ENCODE assay signal across 8 mouse cellular contexts in genomic region chr9:51764041-51764875, GRCm38 (mm10). TPM values are rescaled to one million over a fixed set of nuclear protein-coding genes. Genes with fewer than 3 reads are reported as not detected.
DNase-seq lines count a peak whose midpoint lies in the region; ATAC-seq and TF ChIP-seq lines count a peak whose summit lies in the region.

No protein-coding gene starts in this region.

- peak; percentile 55 for ATAC-seq in hindbrain, embryonic 13.5 days (ENCODE audit: low FRiP score)
- ATAC-seq in limb, embryonic 14.5 days (ENCODE audit: low FRiP score, low read depth): no peak
- no peak for ATAC-seq in neural tube, embryonic 12.5 days (ENCODE audit: low FRiP score, low read depth)

- peak; percentile 61 for DNase-seq in embryo, embryonic 10.5 days (ENCODE audit: low spot score)
- no peak for DNase-seq in embryo, embryonic 11 days
- DNase-seq in urinary bladder, postnatal 25 days (ENCODE audit: low spot score): peak; percentile 23
- no peak for DNase-seq in urinary bladder, postnatal 10 days (ENCODE audit: low spot score)
- DNase-seq in limb, embryonic 14.5 days (ENCODE audit: low spot score): peak; percentile 44
- DNase-seq in retina, postnatal 1 day: no peak

- peak overlapping the region; percentile 91 for H3K9ac ChIP-seq in hindbrain, embryonic 13.5 days
- H3K9ac ChIP-seq in limb, embryonic 14.5 days (ENCODE audit: low read depth, low read length, severe bottlenecking): peak overlapping the region; percentile 68
- peak overlapping the region; percentile 77 for H3K9ac ChIP-seq in neural tube, embryonic 12.5 days

- peaks cover 33% of the 10 kb centered on the region for H3K4me1 ChIP-seq in hindbrain, embryonic 13.5 days (replicated peaks)
- H3K4me1 ChIP-seq in limb, embryonic 14.5 days (ENCODE audit: control insufficient read depth, insufficient read depth, low read length): no peaks in the 10 kb centered on the region
- H3K4me1 ChIP-seq in neural tube, embryonic 12.5 days: peaks cover 11% of the 10 kb centered on the region; the same call in 1 of the 2 replicates

- peak overlapping the region; percentile 78 for H3K4me2 ChIP-seq in hindbrain, embryonic 13.5 days
- H3K4me2 ChIP-seq in limb, embryonic 14.5 days (replicated peaks; ENCODE audit: low read depth, low read length, severe bottlenecking): peak overlapping the region; percentile 91
- H3K4me2 ChIP-seq in neural tube, embryonic 12.5 days (replicated peaks): peak overlapping the region; percentile 88

- H3K27me3 ChIP-seq in hindbrain, embryonic 13.5 days: peaks cover 21% of the 10 kb centered on the region
- H3K27me3 ChIP-seq in limb, embryonic 14.5 days (ENCODE audit: control insufficient read depth, insufficient read depth, low read length): peaks cover 20% of the 10 kb centered on the region; the same call in 1 of the 2 replicates
- H3K27me3 ChIP-seq in neural tube, embryonic 12.5 days (replicated peaks): 0 out of 2 replicates have a peak, but pooled peaks cover 10% of the 10 kb centered on the region

- H3K36me3 ChIP-seq in hindbrain, embryonic 13.5 days: no peaks in the 10 kb centered on the region
- H3K36me3 ChIP-seq in limb, embryonic 14.5 days (ENCODE audit: control insufficient read depth, insufficient read depth, low read length): no peaks in the 10 kb centered on the region
- H3K36me3 ChIP-seq in neural tube, embryonic 12.5 days: no peaks in the 10 kb centered on the region

- no peak for TF ChIP-seq POLR2A in limb, embryonic 14.5 days (IDR thresholded peaks at IDR 0.05; ENCODE audit: borderline replicate concordance, extremely low read depth, insufficient read depth, insufficient read length)

- peak overlapping the region; percentile 92 for H3K27ac ChIP-seq in hindbrain, embryonic 13.5 days
- H3K27ac ChIP-seq in limb, embryonic 14.5 days (replicated peaks; ENCODE audit: low read depth, low read length): peak overlapping the region; percentile 74; the same call in 1 of the 2 replicates
- H3K27ac ChIP-seq in neural tube, embryonic 12.5 days: peak overlapping the region; percentile 46; the same call in 1 of the 2 replicates

- 5% methylated on average over 12 of the region's 12 CpGs for WGBS in hindbrain, embryonic 13.5 days
- 9% methylated on average over 12 of the region's 12 CpGs for WGBS in limb, embryonic 14.5 days
- WGBS in neural tube, embryonic 12.5 days: 10% methylated on average over 12 of the region's 12 CpGs

- H3K4me3 ChIP-seq in hindbrain, embryonic 13.5 days: peak overlapping the region; percentile 82
- H3K4me3 ChIP-seq in limb, embryonic 14.5 days (replicated peaks; ENCODE audit: low read length): peak overlapping the region; percentile 77
- peak overlapping the region; percentile 69 for H3K4me3 ChIP-seq in neural tube, embryonic 12.5 days

- no peaks in the 10 kb centered on the region for H3K9me3 ChIP-seq in hindbrain, embryonic 13.5 days
- no peaks in the 10 kb centered on the region for H3K9me3 ChIP-seq in limb, embryonic 14.5 days (ENCODE audit: control insufficient read depth, low read length)
- H3K9me3 ChIP-seq in neural tube, embryonic 12.5 days: no peaks in the 10 kb centered on the region

RNA-seq across cellular contexts. Expression of gene Arhgap20, which starts 0.9 kb away (rescaled TPM):
- 18.1 and 20.3 TPM in 2 replicates for polyA plus RNA-seq in hindbrain, embryonic 13.5 days (2015; fragmentation: Nextera tagmentation; extraction: Ambion mirVana)
- polyA plus RNA-seq in limb, embryonic 14.5 days (2012; rRNA removed): 5.8 and 6.0 TPM in 2 replicates
- 10.9 and 13.6 TPM in 2 replicates for polyA plus RNA-seq in limb, embryonic 14.5 days (2014; fragmentation: Nextera tagmentation; extraction: Ambion mirVana)
- 18.7 and 19.0 TPM in 2 replicates for polyA plus RNA-seq in neural tube, embryonic 12.5 days (2016; fragmentation: Nextera tagmentation; extraction: Ambion mirVana)

Comparison
In these comparisons a context has a peak if more than half of its experiments do, and no peak if none do; other contexts are left out.
1. DNase-seq: peak in embryo, embryonic 10.5 days (single experiment), urinary bladder, postnatal 25 days (single experiment) and limb, embryonic 14.5 days (single experiment); none in embryo, embryonic 11 days (single experiment), urinary bladder, postnatal 10 days (single experiment) and retina, postnatal 1 day (single experiment).
2. Peak in every context shown above with its lines, with median percentiles within 50 percentile points of each other: H3K27ac ChIP-seq, H3K4me2 ChIP-seq, H3K4me3 ChIP-seq and H3K9ac ChIP-seq.